8 mouse cellular contexts compared by ENCODE assay signal in genomic region chr17:86906136-86906461, GRCm38 (mm10). TPM values are rescaled to one million over a fixed set of nuclear protein-coding genes. Genes with fewer than 3 reads are reported as not detected.
DNase-seq lines count a peak whose midpoint lies in the region; ATAC-seq and TF ChIP-seq lines count a peak whose summit lies in the region.

No protein-coding gene starts in this region.

- no peak overlapping the region for H3K9ac ChIP-seq in embryonic facial prominence, embryonic 14.5 days (ENCODE audit: low read depth, low read length)
- H3K9ac ChIP-seq in heart, embryonic 12.5 days = no peak overlapping the region
- H3K9ac ChIP-seq in kidney, embryonic 16.5 days (replicated peaks; ENCODE audit: low read length) = peak overlapping the region; percentile 49
- no peak overlapping the region for H3K9ac ChIP-seq in liver, embryonic 11.5 days (ENCODE audit: low read depth, low read length)
- no peak overlapping the region for H3K9ac ChIP-seq in neural tube, embryonic 13.5 days

- H3K9me3 ChIP-seq in embryonic facial prominence, embryonic 14.5 days (ENCODE audit: control insufficient read depth, low read length) = no peaks in the 10 kb centered on the region
- H3K9me3 ChIP-seq in heart, embryonic 12.5 days (replicated peaks) = no peaks in the 10 kb centered on the region
- H3K9me3 ChIP-seq in kidney, embryonic 16.5 days (ENCODE audit: low read length) = no peaks in the 10 kb centered on the region
- no peaks in the 10 kb centered on the region for H3K9me3 ChIP-seq in liver, embryonic 11.5 days (ENCODE audit: control insufficient read depth, low read length)
- H3K9me3 ChIP-seq in neural tube, embryonic 13.5 days = no peaks in the 10 kb centered on the region

- 3% methylated on average over 9 of the region's 9 CpGs for WGBS in embryonic facial prominence, embryonic 14.5 days
- WGBS in heart, embryonic 12.5 days = 3% methylated on average over 9 of the region's 9 CpGs
- 5% methylated on average over 9 of the region's 9 CpGs for WGBS in kidney, embryonic 16.5 days
- 4% methylated on average over 9 of the region's 9 CpGs for WGBS in liver, embryonic 11.5 days
- 4% methylated on average over 9 of the region's 9 CpGs for WGBS in neural tube, embryonic 13.5 days

- no peak overlapping the region for H3K4me3 ChIP-seq in C2C12 (ENCODE audit: insufficient read depth, poor library complexity, severe bottlenecking)
- no peak overlapping the region for H3K4me3 ChIP-seq in embryonic facial prominence, embryonic 14.5 days (ENCODE audit: low read depth, low read length)
- H3K4me3 ChIP-seq in heart, embryonic 12.5 days = no peak overlapping the region
- no peak overlapping the region for H3K4me3 ChIP-seq in kidney, embryonic 16.5 days (ENCODE audit: low read length)
- no peak overlapping the region for H3K4me3 ChIP-seq in liver, embryonic 11.5 days (ENCODE audit: low read depth, low read length)
- no peak overlapping the region for H3K4me3 ChIP-seq in neural tube, embryonic 13.5 days

- peak overlapping the region; percentile 16; the same call in 1 of the 2 replicates for H3K4me2 ChIP-seq in embryonic facial prominence, embryonic 14.5 days (ENCODE audit: low read depth, low read length)
- 0 out of 2 replicates have a peak overlapping the region, but pooled peaks have one; percentile 26 for H3K4me2 ChIP-seq in heart, embryonic 12.5 days
- H3K4me2 ChIP-seq in kidney, embryonic 16.5 days (replicated peaks; ENCODE audit: low read depth, low read length) = peak overlapping the region; percentile 22; the same call in 1 of the 2 replicates
- H3K4me2 ChIP-seq in liver, embryonic 11.5 days = no peak overlapping the region
- peak overlapping the region; percentile 34 for H3K4me2 ChIP-seq in neural tube, embryonic 13.5 days

- H3K27me3 ChIP-seq in C2C12 (ENCODE audit: control insufficient read depth, insufficient read depth, insufficient read length) = peaks cover 6% of the 10 kb centered on the region
- no peaks in the 10 kb centered on the region for H3K27me3 ChIP-seq in embryonic facial prominence, embryonic 14.5 days (replicated peaks; ENCODE audit: control insufficient read depth, insufficient read depth, low read length)
- peaks cover 10% of the 10 kb centered on the region; the same call in 1 of the 2 replicates for H3K27me3 ChIP-seq in heart, embryonic 12.5 days (replicated peaks)
- H3K27me3 ChIP-seq in kidney, embryonic 16.5 days (ENCODE audit: insufficient read depth, low read length) = no peaks in the 10 kb centered on the region
- 0 out of 2 replicates have a peak, but pooled peaks cover 2% of the 10 kb centered on the region for H3K27me3 ChIP-seq in liver, embryonic 11.5 days (replicated peaks; ENCODE audit: control insufficient read depth, insufficient read depth, low read length)
- no peaks in the 10 kb centered on the region; the same call in 1 of the 2 replicates for H3K27me3 ChIP-seq in neural tube, embryonic 13.5 days

- H3K79me2 ChIP-seq in C2C12 (ENCODE audit: control insufficient read depth, insufficient read depth) = no peaks in the 10 kb centered on the region

- DNase-seq in adrenal gland, postnatal 4 days (ENCODE audit: low spot score in 2 of 2) = peak; percentile 37 to 63
- DNase-seq in embryonic facial prominence, embryonic 14.5 days (ENCODE audit: low spot score) = peak; percentile 90
- DNase-seq in liver, embryonic 11.5 days (ENCODE audit: low spot score) = peak; percentile 75
- DNase-seq in testis, postnatal 10 days (ENCODE audit: low spot score) = peak; percentile 92

- no peak overlapping the region for H3ac ChIP-seq in C2C12 (ENCODE audit: control insufficient read depth, insufficient read length, low read depth)

- no peaks in the 10 kb centered on the region for H3K36me3 ChIP-seq in C2C12 (ENCODE audit: control insufficient read depth, insufficient read depth)
- no peaks in the 10 kb centered on the region for H3K36me3 ChIP-seq in embryonic facial prominence, embryonic 14.5 days (ENCODE audit: control insufficient read depth, insufficient read depth, low read length)
- no peaks in the 10 kb centered on the region for H3K36me3 ChIP-seq in heart, embryonic 12.5 days
- H3K36me3 ChIP-seq in kidney, embryonic 16.5 days (ENCODE audit: insufficient read depth, low read length) = no peaks in the 10 kb centered on the region
- H3K36me3 ChIP-seq in liver, embryonic 11.5 days (ENCODE audit: control insufficient read depth, insufficient read depth, low read length) = no peaks in the 10 kb centered on the region
- no peaks in the 10 kb centered on the region for H3K36me3 ChIP-seq in neural tube, embryonic 13.5 days

- peaks cover 4% of the 10 kb centered on the region; the same call in 1 of the 2 replicates for H3K4me1 ChIP-seq in embryonic facial prominence, embryonic 14.5 days (ENCODE audit: control insufficient read depth, insufficient read depth, low read length)
- peaks cover 28% of the 10 kb centered on the region for H3K4me1 ChIP-seq in heart, embryonic 12.5 days (replicated peaks)
- peaks cover 17% of the 10 kb centered on the region for H3K4me1 ChIP-seq in kidney, embryonic 16.5 days (ENCODE audit: insufficient read depth, low read length)
- peaks cover 8% of the 10 kb centered on the region for H3K4me1 ChIP-seq in liver, embryonic 11.5 days (replicated peaks; ENCODE audit: control insufficient read depth, insufficient read depth, low read length)
- H3K4me1 ChIP-seq in neural tube, embryonic 13.5 days (replicated peaks) = peaks cover 31% of the 10 kb centered on the region

- H3K27ac ChIP-seq in embryonic facial prominence, embryonic 14.5 days (replicated peaks; ENCODE audit: low read depth, low read length) = peak overlapping the region; percentile 7
- peak overlapping the region; percentile 61; the same call in 1 of the 2 replicates for H3K27ac ChIP-seq in heart, embryonic 12.5 days (ENCODE audit: poor library complexity, severe bottlenecking)
- H3K27ac ChIP-seq in kidney, embryonic 16.5 days (ENCODE audit: low read length) = peak overlapping the region; percentile 70
- H3K27ac ChIP-seq in liver, embryonic 11.5 days (ENCODE audit: low read depth, low read length) = no peak overlapping the region
- peak overlapping the region; percentile 70 for H3K27ac ChIP-seq in neural tube, embryonic 13.5 days (replicated peaks)

- peak; percentile 37 for TF ChIP-seq CTCF in C2C12 (IDR thresholded peaks at IDR 0.05; ENCODE audit: control insufficient read depth, insufficient read depth, insufficient read length)

- peak; percentile 64; the same call in 1 of the 2 replicates for ATAC-seq in embryonic facial prominence, embryonic 14.5 days (ENCODE audit: low read depth)
- no peak for ATAC-seq in heart, embryonic 12.5 days (ENCODE audit: insufficient number of reproducible peaks, low FRiP score)
- peak; percentile 9; the same call in 1 of the 2 replicates for ATAC-seq in kidney, embryonic 16.5 days (ENCODE audit: low FRiP score, low TSS enrichment)
- no peak for ATAC-seq in liver, embryonic 11.5 days (replicated peaks; ENCODE audit: low FRiP score)
- ATAC-seq in neural tube, embryonic 13.5 days (ENCODE audit: low read depth) = peak; percentile 47

- H3K79me3 ChIP-seq in C2C12 (ENCODE audit: low read depth) = no peaks in the 10 kb centered on the region

TF ChIP-seq in C2C12, 6 proteins besides CTCF, POLR2A, EP300 and RAD21:
- TF ChIP-seq CEBPB (IDR thresholded peaks at IDR 0.05; ENCODE audit: low read depth) (no peak), USF1 (IDR thresholded peaks at IDR 0.05; ENCODE audit: low read depth) (no peak), FOSL1 (IDR thresholded peaks at IDR 0.05; ENCODE audit: insufficient read depth, low read length, poor library complexity, severe bottlenecking) (no peak), MYOG (IDR thresholded peaks at IDR 0.05; ENCODE audit: control insufficient read depth, extremely low read depth, insufficient read length) (no peak), MAX (IDR thresholded peaks at IDR 0.05) (no peak), MYOD1 (IDR thresholded peaks at IDR 0.05; ENCODE audit: control insufficient read depth, insufficient read length, low read depth) (no peak)
TF ChIP-seq in C2C12: peak in this region for 0.

RNA-seq across cellular contexts. Expression of gene Tmem247, which starts 11.0 kb away (rescaled TPM):
- not detected for polyA plus RNA-seq in C2C12 (2012; fragmentation: generic; extraction: Trizol)
- total RNA-seq in adrenal gland, postnatal 4 days (2021) = not detected
- not detected in 2 replicates for polyA plus RNA-seq in embryonic facial prominence, embryonic 14.5 days (2014; fragmentation: Nextera tagmentation; extraction: Ambion mirVana)
- polyA plus RNA-seq in heart, embryonic 12.5 days (2016; fragmentation: Nextera tagmentation; extraction: Ambion mirVana) = not detected in 2 replicates
- polyA plus RNA-seq in kidney, embryonic 16.5 days (2015; fragmentation: Nextera tagmentation; extraction: Ambion mirVana) = not detected in 2 replicates
- polyA plus RNA-seq in liver, embryonic 11.5 days (2014; fragmentation: Nextera tagmentation; extraction: Ambion mirVana) = not detected in 2 replicates
- polyA plus RNA-seq in neural tube, embryonic 13.5 days (2015; fragmentation: Nextera tagmentation; extraction: Ambion mirVana) = not detected in 2 replicates

RNA-seq across cellular contexts. Expression of gene Atp6v1e2, which starts 41.6 kb away (rescaled TPM):
- polyA plus RNA-seq in C2C12 (2012; fragmentation: generic; extraction: Trizol) = not detected
- total RNA-seq in adrenal gland, postnatal 4 days (2021) = not detected
- polyA plus RNA-seq in embryonic facial prominence, embryonic 14.5 days (2014; fragmentation: Nextera tagmentation; extraction: Ambion mirVana) = not detected in 2 replicates
- polyA plus RNA-seq in heart, embryonic 12.5 days (2016; fragmentation: Nextera tagmentation; extraction: Ambion mirVana) = not detected in 2 replicates
- polyA plus RNA-seq in kidney, embryonic 16.5 days (2015; fragmentation: Nextera tagmentation; extraction: Ambion mirVana) = not detected in 2 replicates
- not detected in 2 replicates for polyA plus RNA-seq in liver, embryonic 11.5 days (2014; fragmentation: Nextera tagmentation; extraction: Ambion mirVana)
- polyA plus RNA-seq in neural tube, embryonic 13.5 days (2015; fragmentation: Nextera tagmentation; extraction: Ambion mirVana) = not detected in 2 replicates

RNA-seq across cellular contexts. Expression of gene Rhoq, which starts 56.8 kb away (rescaled TPM):
- 10.5 TPM for polyA plus RNA-seq in C2C12 (2012; fragmentation: generic; extraction: Trizol)
- total RNA-seq in adrenal gland, postnatal 4 days (2021) = 10 to 100 TPM; 46.0 to 46.9 TPM
- polyA plus RNA-seq in embryonic facial prominence, embryonic 14.5 days (2014; fragmentation: Nextera tagmentation; extraction: Ambion mirVana) = 36.9 and 37.8 TPM in 2 replicates
- 28.4 and 32.6 TPM in 2 replicates for polyA plus RNA-seq in heart, embryonic 12.5 days (2016; fragmentation: Nextera tagmentation; extraction: Ambion mirVana)
- polyA plus RNA-seq in kidney, embryonic 16.5 days (2015; fragmentation: Nextera tagmentation; extraction: Ambion mirVana) = 12.9 and 14.0 TPM in 2 replicates
- 5.2 and 6.5 TPM in 2 replicates for polyA plus RNA-seq in liver, embryonic 11.5 days (2014; fragmentation: Nextera tagmentation; extraction: Ambion mirVana)
- polyA plus RNA-seq in neural tube, embryonic 13.5 days (2015; fragmentation: Nextera tagmentation; extraction: Ambion mirVana) = 8.7 and 10.5 TPM in 2 replicates

Comparison
In these comparisons a context has a peak if more than half of its experiments do, and no peak if none do; other contexts are left out.
1. ATAC-seq: peak in embryonic facial prominence, embryonic 14.5 days (single experiment), kidney, embryonic 16.5 days (single experiment) and neural tube, embryonic 13.5 days (single experiment); none in heart, embryonic 12.5 days (single experiment) and liver, embryonic 11.5 days (single experiment).
2. Peak in every context shown above with its lines, with median percentiles within 50 percentile points of each other: DNase-seq.